Mouse (Mus musculus): ENCODE results near the gene Ina. TPM values are rescaled to one million over a fixed set of nuclear protein-coding genes. Genes with fewer than 3 reads are reported as not detected.

Gene Ina
- total RNA-seq, 2 experiments from 2014 or later: 0.38 to 0.40 TPM

GRCm38 (mm10) chr19:47014159-47014446, 395 bp upstream of the Ina start:
- DNase-seq: no peak

- DNase-seq: no peak
Observed at GRCm38 (mm10) chr19:47015396-47015795, 898 bp downstream of the Ina start.

GRCm38 (mm10) chr19:47015965-47016364, 1.5 kb downstream of the Ina start:
- no peak for DNase-seq

GRCm38 (mm10) chr19:47016487-47016886, 2.0 kb downstream of the Ina start:
- DNase-seq: peak; percentile 88

- DNase-seq: no peak
Observed at GRCm38 (mm10) chr19:47017831-47018230, 3.3 kb downstream of the Ina start.

GRCm38 (mm10) chr19:47018330-47018729, 3.8 kb downstream of the Ina start:
- DNase-seq: no peak

GRCm38 (mm10) chr19:47019326-47019725, 4.8 kb downstream of the Ina start:
- no peak for DNase-seq

- no peak for DNase-seq
Observed at GRCm38 (mm10) chr19:47022709-47023108, 8.2 kb downstream of the Ina start.

GRCm38 (mm10) chr19:47023546-47023945, 9.0 kb downstream of the Ina start:
- DNase-seq: no peak

GRCm38 (mm10) chr19:47024954-47025353, 10.5 kb downstream of the Ina start:
- no peak for DNase-seq

GRCm38 (mm10) chr19:47026513-47026912, 12.0 kb downstream of the Ina start:
- no peak for DNase-seq

- no peak for DNase-seq
Observed at GRCm38 (mm10) chr19:47029796-47030195, 15.3 kb downstream of the Ina start.

- no peak for DNase-seq
Observed at GRCm38 (mm10) chr19:47031770-47032169, 17.3 kb downstream of the Ina start.

GRCm38 (mm10) chr19:47034916-47035315, 20.4 kb downstream of the Ina start:
- DNase-seq: no peak

GRCm38 (mm10) chr19:47036596-47036995, 22.1 kb downstream of the Ina start:
- no peak for DNase-seq

- DNase-seq: no peak
Observed at GRCm38 (mm10) chr19:47040720-47041473, 26.4 kb downstream of the Ina start.

GRCm38 (mm10) chr19:47043608-47044007, 29.1 kb downstream of the Ina start:
- no peak for DNase-seq

- DNase-seq: no peak
Observed at GRCm38 (mm10) chr19:47046343-47046742, 31.8 kb downstream of the Ina start.

GRCm38 (mm10) chr19:47047236-47047833, 32.8 kb downstream of the Ina start:
- DNase-seq: no peak

- DNase-seq: no peak
Observed at GRCm38 (mm10) chr19:47049061-47049460, 34.6 kb downstream of the Ina start.

- DNase-seq: no peak
Observed at GRCm38 (mm10) chr19:47049840-47050239, 35.3 kb downstream of the Ina start.

GRCm38 (mm10) chr19:47050271-47051032, 36.0 kb downstream of the Ina start, which contains the start of gene Pcgf6:
Gene Pcgf6, minus strand, starts transcription at chr19:47050906.
- DNase-seq: peak; percentile 71

GRCm38 (mm10) chr19:47052927-47053326, 38.4 kb downstream of the Ina start:
- DNase-seq: no peak

Data from gastrocnemius, postnatal 10 days (tissue).